Mouse (Mus musculus) forebrain, embryonic 11.5 days (tissue): ENCODE data around the gene Hic1. TPM values are rescaled to one million over a fixed set of nuclear protein-coding genes. Genes with fewer than 3 reads are reported as not detected.

Source experiments
- ATAC-seq: fragments of 200-750 bp; cut with Nextera tagmentation; replicated peaks from 2 replicates; pipeline ENCODE4 v1.8.0; 2017; ENCODE audit warnings: moderate TSS enrichment; ENCODE audit not compliant: low FRiP score
- DNase-seq: peaks from one replicate; pipeline ENCODE4 v3.0.0-alpha.2; 2017; ENCODE audit warnings: low spot score
- H3K27ac ChIP-seq: fragments of 300-500 bp; sonication (generic); 2 replicates; pipeline ENCODE4 v1.5.1; 2014; ENCODE audit warnings: low read depth, low read length
- H3K27me3 ChIP-seq: fragments of 300-500 bp; sonication (generic); 2 replicates; pipeline ENCODE4 v1.6.1; 2014; ENCODE audit warnings: mild to moderate bottlenecking, low read length, mixed read lengths; ENCODE audit not compliant: control insufficient read depth, insufficient read depth
- H3K36me3 ChIP-seq: fragments of 300-500 bp; sonication (generic); 2 replicates; pipeline ENCODE4 v1.6.1; 2014; ENCODE audit warnings: mild to moderate bottlenecking, low read length, moderate library complexity, mixed read lengths; ENCODE audit not compliant: control insufficient read depth, insufficient read depth
- H3K4me1 ChIP-seq: fragments of 300-500 bp; sonication (generic); replicated peaks from 2 replicates; pipeline ENCODE4 v1.6.1; 2014; ENCODE audit warnings: low read length, mixed read lengths; ENCODE audit not compliant: control insufficient read depth, insufficient read depth
- H3K4me2 ChIP-seq: fragments of 300-500 bp; sonication (generic); 2 replicates; pipeline ENCODE4 v1.6.1; 2014; ENCODE audit warnings: low read depth, mild to moderate bottlenecking, low read length, moderate library complexity, mixed read lengths; ENCODE audit not compliant: severe bottlenecking
- H3K4me3 ChIP-seq: fragments of 300-500 bp; sonication (generic); 2 replicates; pipeline ENCODE4 v1.5.1; 2014; ENCODE audit warnings: low read depth, low read length
- H3K9ac ChIP-seq: fragments of 300-500 bp; sonication (generic); 2 replicates; pipeline ENCODE4 v1.6.1; 2014; ENCODE audit warnings: low read length
- H3K9me3 ChIP-seq: fragments of 300-500 bp; sonication (generic); 2 replicates; pipeline ENCODE4 v1.6.1; 2016; ENCODE audit warnings: low read length, mixed read lengths; ENCODE audit not compliant: control insufficient read depth
- WGBS: fragments of 180-500 bp; shearing (Covaris S2); extraction: QIAGEN DNeasy Blood & Tissue Kit; methylation state at CpG from one replicate; pipeline ENCODE4 v1.1.7; 2014; 5-methylcytosine and 5-hydroxymethylcytosine counted together
- polyA plus RNA-seq: library from polyadenylated mRNA; unstranded; fragments of >200 nt; fragmentation: Nextera tagmentation; extraction: Ambion mirVana; gene quantifications from 2 replicates; pipeline ENCODE4 v1.2.1, GENCODE M21; 2014

Gene Hic1
- polyA plus RNA-seq, 1 experiment from 2014 or later: 0.86 TPM

DNA sequence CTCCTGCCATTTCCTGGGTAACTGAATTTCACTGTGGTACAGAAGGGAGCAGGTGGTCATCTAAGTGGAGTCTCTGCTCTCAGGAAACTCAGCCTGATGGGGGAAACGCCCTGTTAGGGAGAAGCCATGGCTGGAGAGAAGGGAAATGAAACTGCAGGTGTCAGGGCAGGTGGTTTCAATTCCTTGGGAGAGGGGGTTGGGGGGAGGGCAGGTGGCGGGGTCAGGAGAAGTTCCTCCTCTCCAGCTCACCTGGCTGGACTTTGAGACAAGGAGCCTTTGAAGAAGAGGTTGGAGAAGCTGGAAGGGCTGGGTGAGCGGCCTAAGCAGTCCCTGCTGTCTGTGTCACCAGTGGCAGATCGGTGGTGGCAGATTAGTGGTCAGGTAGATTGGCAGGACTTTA lies 37.0 kb upstream of the Hic1 start:
- Histone ChIP-seq H3K9ac (no peak overlapping the region), H3K4me2 (no peak overlapping the region), H3K9me3 (no peaks in the 10 kb centered on the region), H3K36me3 (no peaks in the 10 kb centered on the region), H3K4me3 (no peak overlapping the region), H3K27me3 (no peaks in the 10 kb centered on the region), H3K4me1 (peaks cover 5% of the 10 kb centered on the region; the same call in 1 of the 2 replicates), H3K27ac (no peak overlapping the region)
- ATAC-seq (no peak), DNase-seq (no peak)
- 77% methylated on average over 4 of the region's 4 CpGs for whole genome bisulfite sequencing

GRCm38 (mm10) chr11:75204472-75204871 lies 35.2 kb upstream of the Hic1 start:
- WGBS: 32% methylated on average over 9 of the region's 9 CpGs
- ATAC-seq: no peak
- H3K9me3 ChIP-seq: no peaks in the 10 kb centered on the region
- no peaks in the 10 kb centered on the region for H3K27me3 ChIP-seq
- no peak for DNase-seq
- no peaks in the 10 kb centered on the region for H3K4me1 ChIP-seq
- no peaks in the 10 kb centered on the region for H3K36me3 ChIP-seq
- H3K27ac ChIP-seq: no peak overlapping the region
- no peak overlapping the region for H3K4me3 ChIP-seq
- no peak overlapping the region for H3K9ac ChIP-seq
- no peak overlapping the region for H3K4me2 ChIP-seq

GRCm38 (mm10) chr11:75203926-75204325 lies 34.6 kb upstream of the Hic1 start:
- DNase-seq (no peak), ATAC-seq (no peak)
- no peak overlapping the region for H3K9ac ChIP-seq
- no peak overlapping the region for H3K4me2 ChIP-seq
- no peak overlapping the region for H3K4me3 ChIP-seq
- H3K27ac ChIP-seq: no peak overlapping the region
- no peaks in the 10 kb centered on the region for H3K4me1 ChIP-seq
- WGBS: 84% methylated on average over 4 of the region's 4 CpGs
- H3K36me3 ChIP-seq: no peaks in the 10 kb centered on the region
- no peaks in the 10 kb centered on the region for H3K9me3 ChIP-seq
- H3K27me3 ChIP-seq: no peaks in the 10 kb centered on the region

DNA sequence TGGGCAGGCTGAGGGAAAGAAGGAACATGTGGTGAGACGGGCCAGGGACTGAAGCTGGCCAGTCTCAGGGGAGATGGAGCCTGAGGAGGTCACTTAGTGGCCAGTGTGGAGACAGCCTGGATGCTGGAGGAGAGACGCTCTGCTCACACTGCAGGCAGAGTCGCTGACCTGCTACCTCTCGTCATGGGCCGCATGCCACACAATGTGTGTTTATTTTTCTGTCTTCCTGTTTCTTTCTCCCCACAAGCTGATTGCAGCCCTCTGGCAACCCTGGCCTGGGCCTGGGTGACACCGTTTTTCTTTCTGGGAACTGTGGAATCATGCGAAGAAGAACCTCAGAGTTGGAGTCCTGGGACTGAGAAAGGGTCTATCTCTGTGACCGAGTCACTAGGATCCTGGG lies 32.4 kb upstream of the Hic1 start:
- WGBS: 74% methylated on average over 8 of the region's 8 CpGs
- H3K9ac ChIP-seq: no peak overlapping the region
- ATAC-seq: no peak
- no peak overlapping the region for H3K4me2 ChIP-seq
- no peak overlapping the region for H3K4me3 ChIP-seq
- no peaks in the 10 kb centered on the region for H3K4me1 ChIP-seq
- no peaks in the 10 kb centered on the region for H3K27me3 ChIP-seq
- no peaks in the 10 kb centered on the region for H3K36me3 ChIP-seq
- no peak for DNase-seq
- H3K9me3 ChIP-seq: no peaks in the 10 kb centered on the region
- H3K27ac ChIP-seq: no peak overlapping the region

DNA sequence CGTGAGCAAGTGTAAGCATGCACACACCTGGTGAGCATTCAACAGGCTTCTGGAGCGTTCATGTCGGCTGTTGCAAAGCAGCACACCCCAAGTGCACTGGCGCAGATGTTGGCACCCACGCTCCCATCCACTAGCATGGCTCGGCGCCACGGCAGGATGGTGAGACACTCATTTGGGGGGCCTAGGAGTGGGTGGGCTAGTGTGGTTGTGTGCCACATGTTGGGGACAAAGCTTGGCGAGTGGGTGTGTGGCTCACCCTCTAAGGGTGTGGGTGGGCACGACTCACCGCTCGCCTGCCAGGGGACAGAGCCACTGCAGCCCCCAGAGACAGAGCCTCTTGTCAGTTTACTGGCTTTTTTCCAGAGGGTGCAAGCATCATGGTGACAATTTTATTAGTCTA lies 31.6 kb upstream of the Hic1 start:
- Histone ChIP-seq H3K27ac (no peak overlapping the region), H3K27me3 (peaks cover 6% of the 10 kb centered on the region), H3K9ac (no peak overlapping the region), H3K36me3 (no peaks in the 10 kb centered on the region), H3K4me2 (no peak overlapping the region), H3K4me1 (no peaks in the 10 kb centered on the region), H3K9me3 (no peaks in the 10 kb centered on the region), H3K4me3 (no peak overlapping the region)
- DNase-seq (no peak), ATAC-seq (no peak)
- 93% methylated on average over 12 of the region's 12 CpGs for WGBS

GRCm38 (mm10) chr11:75199951-75200350 lies 30.6 kb upstream of the Hic1 start:
- Histone ChIP-seq H3K4me3 (no peak overlapping the region), H3K4me2 (no peak overlapping the region), H3K36me3 (no peaks in the 10 kb centered on the region), H3K4me1 (peaks cover 4% of the 10 kb centered on the region), H3K27ac (no peak overlapping the region), H3K9me3 (no peaks in the 10 kb centered on the region), H3K9ac (no peak overlapping the region), H3K27me3 (peaks cover 15% of the 10 kb centered on the region)
- WGBS: 85% methylated on average over 5 of the region's 5 CpGs
- ATAC-seq (no peak), DNase-seq (no peak)

DNA sequence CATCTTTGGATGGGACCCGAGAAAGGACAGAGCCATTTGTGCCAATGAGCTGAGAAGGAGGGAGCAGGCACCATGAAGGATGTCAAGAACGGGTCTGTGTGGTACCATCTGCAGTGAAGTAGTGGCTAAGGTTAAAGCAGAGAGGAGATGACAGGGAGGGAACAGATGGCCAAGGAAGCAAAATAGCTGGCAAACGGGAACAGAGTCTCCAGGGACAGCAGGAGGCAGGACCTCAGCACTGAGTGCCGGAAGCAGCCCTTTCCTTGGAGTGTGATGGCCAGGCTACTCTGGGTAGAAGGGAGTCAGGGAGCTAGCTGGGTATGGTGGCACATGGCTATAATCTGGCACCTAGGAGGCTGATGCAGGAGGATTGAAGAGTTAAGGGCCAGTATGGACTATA lies 29.5 kb upstream of the Hic1 start:
- H3K27me3 ChIP-seq: peaks cover 27% of the 10 kb centered on the region
- no peaks in the 10 kb centered on the region for H3K36me3 ChIP-seq
- H3K27ac ChIP-seq: no peak overlapping the region
- no peak overlapping the region for H3K4me2 ChIP-seq
- DNase-seq: no peak
- 83% methylated on average over 4 of the region's 4 CpGs for WGBS
- no peak overlapping the region for H3K9ac ChIP-seq
- ATAC-seq: no peak
- H3K4me1 ChIP-seq: peaks cover 14% of the 10 kb centered on the region
- no peak overlapping the region for H3K4me3 ChIP-seq
- H3K9me3 ChIP-seq: no peaks in the 10 kb centered on the region

DNA sequence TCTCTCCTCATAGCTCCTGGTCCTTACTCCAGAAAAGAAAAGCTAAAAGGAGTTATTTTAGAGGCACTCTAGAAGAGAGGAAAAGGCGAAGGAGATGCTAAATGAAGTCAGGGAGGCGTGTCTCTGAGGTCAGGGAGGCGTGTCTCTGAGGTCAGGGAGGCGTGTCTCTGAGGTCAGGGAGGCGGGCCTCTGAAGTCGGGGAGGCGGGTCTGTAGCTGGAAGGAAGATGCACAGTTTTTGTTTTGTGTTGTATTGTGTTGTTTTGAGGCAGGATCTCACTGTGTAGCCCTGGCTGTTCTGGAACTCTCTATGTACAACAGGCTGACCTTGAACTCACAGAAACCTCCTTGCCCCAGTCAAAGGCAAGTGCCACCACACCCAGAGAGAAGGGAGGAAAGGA lies 28.6 kb upstream of the Hic1 start:
- 27% methylated on average over 7 of the region's 7 CpGs for WGBS
- Histone ChIP-seq H3K9ac (no peak overlapping the region), H3K4me3 (no peak overlapping the region), H3K36me3 (no peaks in the 10 kb centered on the region), H3K27me3 (peaks cover 35% of the 10 kb centered on the region), H3K9me3 (no peaks in the 10 kb centered on the region), H3K27ac (no peak overlapping the region), H3K4me2 (no peak overlapping the region), H3K4me1 (peaks cover 17% of the 10 kb centered on the region)
- DNase-seq (no peak), ATAC-seq (no peak)

GRCm38 (mm10) chr11:75196131-75196530 lies 26.8 kb upstream of the Hic1 start:
- ATAC-seq (no peak), DNase-seq (no peak)
- Histone ChIP-seq H3K4me2 (no peak overlapping the region), H3K4me1 (peaks cover 19% of the 10 kb centered on the region), H3K4me3 (no peak overlapping the region), H3K27ac (no peak overlapping the region), H3K36me3 (no peaks in the 10 kb centered on the region), H3K9ac (no peak overlapping the region), H3K27me3 (peaks cover 46% of the 10 kb centered on the region), H3K9me3 (no peaks in the 10 kb centered on the region)
- 45% methylated on average over 6 of the region's 6 CpGs for WGBS
